Mouse (Mus musculus) cortical plate, adult 2 months (tissue): ENCODE measurements around the gene Trpm5. TPM values are rescaled to one million over a fixed set of nuclear protein-coding genes. Genes with fewer than 3 reads are reported as not detected.
A peak's percentile ranks its signal among the peaks of the same experiment; 100 is the strongest.

Source experiments
- H3K27ac ChIP-seq: fragments of 200-500 bp; 2 replicates; pipeline ENCODE4 v1.5.1; 2012; ENCODE audit warnings: low read length, control low read depth, inconsistent platforms; ENCODE audit not compliant: insufficient read depth
- H3K4me1 ChIP-seq: fragments of 200-500 bp; 2 replicates; pipeline ENCODE4 v1.6.1; 2011; ENCODE audit warnings: low read length; ENCODE audit not compliant: control insufficient read depth, insufficient read depth
- H3K4me3 ChIP-seq: fragments of 200-500 bp; 2 replicates; pipeline ENCODE4 v1.5.1; 2011; ENCODE audit warnings: mild to moderate bottlenecking, low read length, control low read depth; ENCODE audit not compliant: insufficient read depth
- CTCF ChIP-seq: fragments of 200-500 bp; IDR thresholded peaks from 2 replicates; pipeline ENCODE4 v1.5.1; 2011; ENCODE audit warnings: mild to moderate bottlenecking, control low read depth, low read length; ENCODE audit not compliant: insufficient read depth; ENCODE audit errors: extremely low read depth
- POLR2A ChIP-seq: fragments of 200-500 bp; IDR thresholded peaks from 2 replicates; pipeline ENCODE4 v1.6.1; 2011; ENCODE audit warnings: mild to moderate bottlenecking, low read length, control low read depth; ENCODE audit not compliant: insufficient read depth; ENCODE audit errors: extremely low read depth
- polyA plus RNA-seq: library from polyadenylated mRNA; depleted of rRNA; stranded (reverse); fragments of >200 nt; gene quantifications from 2 replicates; pipeline ENCODE4 v1.2.3, GENCODE M21; 2012

Trpm5 gene
- polyA plus RNA-seq, 1 experiment: not detected

- H3K4me3 ChIP-seq: no peak overlapping the region
- peaks cover 8% of the 10 kb centered on the region for H3K4me1 ChIP-seq
- H3K27ac ChIP-seq: no peak overlapping the region
- no peak for TF ChIP-seq POLR2A
- TF ChIP-seq CTCF: no peak
Observed at GRCm38 (mm10) chr7:143065692-143066091, 28.8 kb downstream of the Trpm5 start.

GRCm38 (mm10) chr7:143064226-143064625 lies 30.2 kb downstream of the Trpm5 start:
- no peak overlapping the region for H3K27ac ChIP-seq
- H3K4me3 ChIP-seq: no peak overlapping the region
- TF ChIP-seq CTCF: no peak
- no peak for TF ChIP-seq POLR2A
- H3K4me1 ChIP-seq: peaks cover 12% of the 10 kb centered on the region

- H3K27ac ChIP-seq: no peak overlapping the region
- TF ChIP-seq POLR2A (no peak), CTCF (no peak)
Observed at GRCm38 (mm10) chr7:143062704-143063103, 31.7 kb downstream of the Trpm5 start.

GRCm38 (mm10) chr7:143059202-143059870 lies 35.1 kb downstream of the Trpm5 start:
- Histone ChIP-seq H3K27ac (peak overlapping the region; percentile 53; the same call in 1 of the 2 replicates), H3K4me1 (peaks cover 34% of the 10 kb centered on the region), H3K4me3 (no peak overlapping the region)
- TF ChIP-seq POLR2A (no peak), CTCF (no peak)

More at GRCm38 (mm10) chr7:143062704-143063103, 31.7 kb downstream of the Trpm5 start:
- no peak overlapping the region for H3K4me3 ChIP-seq
- H3K4me1 ChIP-seq: peaks cover 24% of the 10 kb centered on the region

- Histone ChIP-seq H3K4me3 (no peak overlapping the region), H3K4me1 (peaks cover 37% of the 10 kb centered on the region), H3K27ac (peak overlapping the region; percentile 42)
- no peak for TF ChIP-seq CTCF
- no peak for TF ChIP-seq POLR2A
Observed at GRCm38 (mm10) chr7:143058221-143058697, 36.2 kb downstream of the Trpm5 start.

- no peak for TF ChIP-seq POLR2A
- no peak for TF ChIP-seq CTCF
- Histone ChIP-seq H3K4me3 (no peak overlapping the region), H3K27ac (peak overlapping the region; percentile 42; the same call in 1 of the 2 replicates), H3K4me1 (peaks cover 37% of the 10 kb centered on the region)
Observed at GRCm38 (mm10) chr7:143057667-143058220, 36.7 kb downstream of the Trpm5 start.

GRCm38 (mm10) chr7:143057023-143057422 lies 37.4 kb downstream of the Trpm5 start:
- Histone ChIP-seq H3K4me3 (no peak overlapping the region), H3K27ac (no peak overlapping the region), H3K4me1 (peaks cover 36% of the 10 kb centered on the region)
- TF ChIP-seq CTCF: no peak
- no peak for TF ChIP-seq POLR2A

- no peak for TF ChIP-seq CTCF
- no peak for TF ChIP-seq POLR2A
- Histone ChIP-seq H3K4me3 (peak overlapping the region; percentile 97), H3K4me1 (peaks cover 34% of the 10 kb centered on the region), H3K27ac (peak overlapping the region; percentile 56)
Observed at GRCm38 (mm10) chr7:143055499-143056186, 38.8 kb downstream of the Trpm5 start.

GRCm38 (mm10) chr7:143055001-143055400 lies 39.4 kb downstream of the Trpm5 start:
- peaks cover 30% of the 10 kb centered on the region for H3K4me1 ChIP-seq
- no peak overlapping the region for H3K27ac ChIP-seq
- no peak for TF ChIP-seq POLR2A
- no peak for TF ChIP-seq CTCF
- H3K4me3 ChIP-seq: peak overlapping the region; percentile 97
